Mouse (Mus musculus): ENCODE measurements around the gene Gpatch1.

GRCm38 (mm10) chr7:35267841-35268240 is 50.4 kb downstream of the Gpatch1 start:
- TF ChIP-seq CTCF (IDR thresholded peaks at IDR 0.05; ENCODE audit: low read depth) (peak; percentile 42; the same call in 1 of the 2 replicates), EP300 (IDR thresholded peaks at IDR 0.05; ENCODE audit: low read depth) (no peak)

Measured in liver, embryonic 14.5 days (tissue).